Mouse (Mus musculus): ENCODE measurements at regions not wholly inside any gene's neighbourhood (a gene's known extent, or its start where the extent isn't known, plus 50 kb on each side); places are given as distances from the start of the nearest gene placed in this dataset.

GRCm38 (mm10) chr10:99416271-99416670, 153.2 kb downstream of the Dusp6 start:
- DNase-seq (ENCODE audit: low spot score in 2 of 2): no peak

- DNase-seq (ENCODE audit: low spot score in 2 of 2): no peak
Measured at GRCm38 (mm10) chr10:99416896-99417479, 154.0 kb downstream of the Dusp6 start.

GRCm38 (mm10) chr10:99417591-99417990, 154.6 kb downstream of the Dusp6 start:
- DNase-seq (ENCODE audit: low spot score in 2 of 2): no peak

GRCm38 (mm10) chr10:99418497-99418896, 155.5 kb downstream of the Dusp6 start:
- DNase-seq (ENCODE audit: low spot score in 2 of 2): no peak

- DNase-seq (ENCODE audit: low spot score in 2 of 2): no peak
Measured at GRCm38 (mm10) chr10:99419532-99419931, 156.5 kb downstream of the Dusp6 start.

GRCm38 (mm10) chr10:99423406-99423805, 160.4 kb downstream of the Dusp6 start:
- DNase-seq (ENCODE audit: low spot score in 2 of 2): no peak

GRCm38 (mm10) chr10:99425265-99425664, 162.2 kb downstream of the Dusp6 start:
- no peak for DNase-seq (ENCODE audit: low spot score in 2 of 2)

GRCm38 (mm10) chr10:99430175-99430574, 167.1 kb downstream of the Dusp6 start:
- DNase-seq (ENCODE audit: low spot score in 2 of 2): no peak

GRCm38 (mm10) chr10:99430669-99431561, 167.9 kb downstream of the Dusp6 start:
- DNase-seq (ENCODE audit: low spot score in 2 of 2): no peak

GRCm38 (mm10) chr10:99437060-99437459, 174.0 kb downstream of the Dusp6 start:
- DNase-seq (ENCODE audit: low spot score in 2 of 2): no peak

GRCm38 (mm10) chr10:99440169-99440568, 177.1 kb downstream of the Dusp6 start:
- no peak for DNase-seq (ENCODE audit: low spot score in 2 of 2)

- DNase-seq (ENCODE audit: low spot score in 2 of 2): peak in 1 of 2 experiments; percentile 48
Measured at GRCm38 (mm10) chr10:99441014-99441413, 178.0 kb downstream of the Dusp6 start.

- DNase-seq (ENCODE audit: low spot score in 2 of 2): no peak
Measured at GRCm38 (mm10) chr10:99441931-99442330, 178.9 kb downstream of the Dusp6 start.

GRCm38 (mm10) chr10:99443453-99444170, 180.6 kb downstream of the Dusp6 start:
- no peak for DNase-seq (ENCODE audit: low spot score in 2 of 2)

GRCm38 (mm10) chr10:99450714-99451625, 187.9 kb downstream of the Dusp6 start:
- no peak for DNase-seq (ENCODE audit: low spot score in 2 of 2)

- no peak for DNase-seq (ENCODE audit: low spot score in 2 of 2)
Measured at GRCm38 (mm10) chr10:99451639-99452417, 188.8 kb downstream of the Dusp6 start.

GRCm38 (mm10) chr10:99456180-99456579, 193.1 kb downstream of the Dusp6 start:
- no peak for DNase-seq (ENCODE audit: low spot score in 2 of 2)

GRCm38 (mm10) chr10:99458047-99458446, 195.0 kb downstream of the Dusp6 start:
- no peak for DNase-seq (ENCODE audit: low spot score in 2 of 2)

GRCm38 (mm10) chr10:99459171-99459660, 196.2 kb downstream of the Dusp6 start:
- no peak for DNase-seq (ENCODE audit: low spot score in 2 of 2)

- DNase-seq (ENCODE audit: low spot score in 2 of 2): no peak
Measured at GRCm38 (mm10) chr10:99459823-99460361, 196.9 kb downstream of the Dusp6 start.

All from gastrocnemius, postnatal 4 days (tissue).